20 mouse cellular contexts compared by ENCODE assay signal in the genomic region with DNA sequence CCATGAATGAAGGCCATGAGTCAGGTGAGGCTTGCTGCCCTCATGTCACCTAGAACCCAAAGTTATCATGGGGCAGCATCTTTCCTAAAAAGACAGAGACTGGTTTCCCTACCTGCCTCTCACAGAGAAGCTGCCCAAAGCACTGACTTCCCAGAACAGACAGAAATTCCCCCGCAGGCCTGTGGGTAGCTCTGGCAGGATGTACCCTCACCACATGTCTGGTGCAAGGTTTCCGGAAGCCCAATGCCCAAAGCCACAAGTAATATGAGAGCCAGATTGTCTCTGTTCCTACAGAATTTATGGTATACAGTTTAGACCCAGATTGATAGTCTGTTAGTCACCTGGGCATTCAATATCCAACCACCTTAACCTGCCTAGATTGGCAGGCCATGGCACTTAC. TPM values are rescaled to one million over a fixed set of nuclear protein-coding genes. Genes with fewer than 3 reads are reported as not detected.
"Had no signal": no experiment of that assay in that cellular context is flagged by ENCODE, and none has a peak within 500 bp of the region (broad histone marks: within the 10 kb centered on the region; RNA-seq: fewer than 3 reads in every experiment).

No protein-coding gene starts in this region.

- ATAC-seq: liver, embryonic 12.5 days; midbrain, embryonic 13.5 days had no signal

- H3K27ac ChIP-seq: kidney, postnatal 0 days; limb, embryonic 15.5 days; liver, embryonic 12.5 days; lung, embryonic 15.5 days; macrophage; midbrain, embryonic 13.5 days; stomach, postnatal 0 days had no signal

- H3K4me3 ChIP-seq: limb, embryonic 15.5 days; liver, embryonic 12.5 days; lung, embryonic 15.5 days; midbrain, embryonic 13.5 days had no signal

- H3K27me3 ChIP-seq: limb, embryonic 15.5 days; liver, embryonic 12.5 days; lung, embryonic 15.5 days; midbrain, embryonic 13.5 days had no signal

- H3K4me2 ChIP-seq: limb, embryonic 15.5 days; liver, embryonic 12.5 days; lung, embryonic 15.5 days; midbrain, embryonic 13.5 days had no signal

- DNase-seq: kidney, adult 8-10 months; layer of hippocampus, adult 9-11 months; layer of hippocampus, postnatal 36 days; lung, postnatal 14 days; right cerebral cortex, adult 18-20 months; right cerebral cortex, postnatal 25 days; thymus, postnatal 4 days had no signal

- H3K9me3 ChIP-seq: limb, embryonic 15.5 days; liver, embryonic 12.5 days; lung, embryonic 15.5 days; midbrain, embryonic 13.5 days had no signal

- H3K36me3 ChIP-seq: limb, embryonic 15.5 days; liver, embryonic 12.5 days; lung, embryonic 15.5 days; midbrain, embryonic 13.5 days had no signal

- H3K9ac ChIP-seq: limb, embryonic 15.5 days; liver, embryonic 12.5 days; lung, embryonic 15.5 days; midbrain, embryonic 13.5 days had no signal

- H3K4me1 ChIP-seq: limb, embryonic 15.5 days; lung, embryonic 15.5 days; midbrain, embryonic 13.5 days had no signal

RNA-seq across cellular contexts. Expression of gene Abhd16b, which starts 50.0 kb away (rescaled TPM):
- total RNA-seq: layer of hippocampus, postnatal 36 days; left cerebral cortex, adult 8-10 months; left cerebral cortex, postnatal 25 days; midbrain, postnatal 0 days had no signal
- polyA plus RNA-seq: liver, embryonic 12.5 days; liver, embryonic 16.5 days; macrophage; midbrain, embryonic 13.5 days; midbrain, postnatal 0 days; neural tube, embryonic 14.5 days; small intestine, adult 2 months had no signal
